1 mouse cellular context compared by ENCODE assay signal in the genomic region with DNA sequence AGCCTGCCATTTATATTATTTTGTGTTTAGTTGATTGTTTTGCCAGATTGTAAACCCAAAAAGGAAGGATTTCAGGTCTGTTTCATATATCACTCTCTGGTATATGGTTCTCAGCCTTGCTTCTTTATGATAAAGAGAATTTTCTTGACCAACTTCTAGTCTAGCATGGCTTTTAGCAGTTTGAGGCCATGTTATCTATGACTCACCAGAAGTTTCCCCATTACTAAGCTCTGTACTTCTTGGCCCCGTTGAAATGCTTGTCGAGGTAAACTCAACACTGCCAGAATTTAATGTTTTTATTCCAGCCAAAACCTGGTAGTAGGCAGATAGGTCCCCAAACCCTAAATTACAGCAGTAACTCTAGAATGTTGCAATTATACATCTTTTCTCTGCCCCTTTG.
A peak's percentile ranks its signal among the peaks of the same experiment; 100 is the strongest.
TF ChIP-seq lines count a peak whose summit lies in the region.

No protein-coding gene starts in this region.

TF ChIP-seq in MEL, 35 proteins besides CTCF, POLR2A, EP300 and RAD21 (continued from another document):
- TF ChIP-seq BHLHE40 (IDR thresholded peaks at IDR 0.05; ENCODE audit: borderline replicate concordance, low read depth, low read length) (no peak), TCF12 (IDR thresholded peaks at IDR 0.05; ENCODE audit: low read depth, low read length) (peak; percentile 48; the same call in 1 of the 2 replicates), ZNF384 (IDR thresholded peaks at IDR 0.05; ENCODE audit: low read depth, low read length) (no peak), UBTF (IDR thresholded peaks at IDR 0.05; ENCODE audit: borderline replicate concordance, insufficient read depth, low read depth, low read length) (no peak), USF1 (IDR thresholded peaks at IDR 0.05; ENCODE audit: low read depth, low read length) (no peak), SMC3 (IDR thresholded peaks at IDR 0.05; ENCODE audit: low read depth, low read length) (no peak), CHD1 (IDR thresholded peaks at IDR 0.05; ENCODE audit: low read depth, low read length) (no peak), POLR2AphosphoS5 (IDR thresholded peaks at IDR 0.05; ENCODE audit: borderline replicate concordance, low read depth, low read length) (no peak), ETS1 (IDR thresholded peaks at IDR 0.05; ENCODE audit: low read depth, low read length) (no peak), MXI1 (IDR thresholded peaks at IDR 0.05; ENCODE audit: low read depth, low read length) (no peak), GABPA (IDR thresholded peaks at IDR 0.05; ENCODE audit: low read depth, low read length) (no peak), MAX (IDR thresholded peaks at IDR 0.05; ENCODE audit: low read length) (0 out of 2 replicates have a peak, but pooled peaks have one; percentile 29), TAL1 (IDR thresholded peaks at IDR 0.05; ENCODE audit: low read length) (peak; percentile 47), SIN3A (IDR thresholded peaks at IDR 0.05; ENCODE audit: low read length) (no peak), ZMIZ1 (IDR thresholded peaks at IDR 0.05; ENCODE audit: low read depth, low read length) (no peak), MYC (IDR thresholded peaks at IDR 0.05; ENCODE audit: low read depth, low read length) (no peak)
